Mouse (Mus musculus) kidney, embryonic 15.5 days (tissue): ENCODE data around the gene Insm1. TPM values are rescaled to one million over a fixed set of nuclear protein-coding genes. Genes with fewer than 3 reads are reported as not detected.

Experiments used
- ATAC-seq: fragments of 200-750 bp; cut with Nextera tagmentation; replicated peaks from 2 replicates; pipeline ENCODE4 v1.8.0; 2017; ENCODE audit warnings: moderate TSS enrichment; ENCODE audit not compliant: low FRiP score
- H3K27ac ChIP-seq: fragments of 300-500 bp; sonication (generic); 2 replicates; pipeline ENCODE4 v1.5.1; 2015; ENCODE audit warnings: mild to moderate bottlenecking, inconsistent platforms
- H3K27me3 ChIP-seq: fragments of 300-500 bp; sonication (generic); 2 replicates; pipeline ENCODE4 v1.6.1; 2015; ENCODE audit warnings: inconsistent platforms
- H3K36me3 ChIP-seq: fragments of 300-500 bp; sonication (generic); 2 replicates; pipeline ENCODE4 v1.6.1; 2015; ENCODE audit warnings: inconsistent platforms
- H3K4me1 ChIP-seq: fragments of 300-500 bp; sonication (generic); 2 replicates; pipeline ENCODE4 v1.6.1; 2015; ENCODE audit warnings: inconsistent platforms
- H3K4me2 ChIP-seq: fragments of 300-500 bp; sonication (generic); 2 replicates; pipeline ENCODE4 v1.6.1; 2015; ENCODE audit warnings: moderate library complexity, mild to moderate bottlenecking, inconsistent platforms
- H3K4me3 ChIP-seq: fragments of 300-500 bp; sonication (generic); replicated peaks from 2 replicates; pipeline ENCODE4 v1.5.1; 2015; ENCODE audit warnings: mild to moderate bottlenecking, inconsistent platforms
- H3K9ac ChIP-seq: fragments of 300-500 bp; sonication (generic); 2 replicates; pipeline ENCODE4 v1.6.1; 2015; ENCODE audit warnings: mild to moderate bottlenecking, inconsistent platforms
- H3K9me3 ChIP-seq: fragments of 300-500 bp; sonication (generic); replicated peaks from 2 replicates; pipeline ENCODE4 v1.6.1; 2016; ENCODE audit warnings: inconsistent platforms
- WGBS: fragments of 180-500 bp; shearing (Covaris S2); methylation state at CpG from one replicate; pipeline ENCODE4 v1.1.7; 2015; ENCODE audit warnings: mixed read lengths; 5-methylcytosine and 5-hydroxymethylcytosine counted together
- polyA plus RNA-seq: library from polyadenylated mRNA; unstranded; fragments of >200 nt; fragmentation: Nextera tagmentation; extraction: Ambion mirVana; gene quantifications from 2 replicates; pipeline ENCODE4 v1.2.1, GENCODE M21; 2015

The Insm1 gene
- polyA plus RNA-seq, 1 experiment from 2014 or later = 0.16 TPM

GRCm38 (mm10) chr2:146218161-146218691 lies 3.5 kb upstream of the Insm1 start:
- Histone ChIP-seq H3K9ac (no peak overlapping the region), H3K4me3 (peak overlapping the region; percentile 30), H3K4me1 (peaks cover 49% of the 10 kb centered on the region), H3K9me3 (no peaks in the 10 kb centered on the region), H3K36me3 (no peaks in the 10 kb centered on the region), H3K4me2 (peak overlapping the region; percentile 57), H3K27me3 (peaks cover 94% of the 10 kb centered on the region), H3K27ac (no peak overlapping the region)
- ATAC-seq = no peak
- WGBS = under 1% methylated on average over 40 of the region's 40 CpGs

DNA sequence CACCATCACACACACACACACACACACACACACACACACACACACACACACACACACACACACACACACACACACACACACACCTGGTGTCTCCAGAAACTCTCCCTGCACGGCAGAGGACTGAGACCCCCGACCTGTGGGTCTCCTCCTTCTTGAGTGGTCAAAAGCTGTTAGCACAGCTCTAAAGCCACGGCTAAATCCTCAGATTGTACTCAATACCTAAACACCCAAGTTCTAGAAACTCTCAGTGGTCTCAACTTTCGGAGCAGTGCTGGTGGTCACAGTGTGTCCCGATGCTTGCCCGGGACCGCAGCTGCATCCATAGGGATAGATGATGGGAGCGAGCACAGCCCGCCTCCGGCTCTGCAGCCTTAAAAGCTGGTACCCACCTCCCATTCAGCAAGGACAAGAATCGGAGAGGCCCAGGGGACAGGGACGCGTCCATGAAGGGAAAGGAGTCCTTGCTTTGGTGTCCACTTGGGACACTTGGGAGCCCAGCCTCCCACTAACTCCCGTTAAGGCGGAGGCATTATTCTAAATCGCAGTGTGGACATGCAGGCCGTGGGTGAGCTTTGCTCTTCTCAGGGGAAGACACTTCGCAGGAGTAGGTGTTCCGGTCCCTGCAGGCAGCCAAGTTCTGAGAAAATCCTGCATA lies 2.7 kb upstream of the Insm1 start:
- peaks cover 54% of the 10 kb centered on the region for H3K4me1 ChIP-seq
- H3K27me3 ChIP-seq = peaks cover 95% of the 10 kb centered on the region
- under 1% methylated on average over 19 of the region's 19 CpGs for WGBS
- no peaks in the 10 kb centered on the region for H3K36me3 ChIP-seq
- H3K9me3 ChIP-seq = no peaks in the 10 kb centered on the region
- ATAC-seq = no peak
- H3K27ac ChIP-seq = no peak overlapping the region
- H3K4me2 ChIP-seq = no peak overlapping the region
- no peak overlapping the region for H3K9ac ChIP-seq
- no peak overlapping the region for H3K4me3 ChIP-seq

- H3K4me3 ChIP-seq = no peak overlapping the region
- H3K4me1 ChIP-seq = peaks cover 54% of the 10 kb centered on the region
- 13% methylated on average over 11 of the region's 11 CpGs for WGBS
- ATAC-seq = no peak
- no peak overlapping the region for H3K4me2 ChIP-seq
- no peaks in the 10 kb centered on the region for H3K9me3 ChIP-seq
- H3K9ac ChIP-seq = no peak overlapping the region
- H3K36me3 ChIP-seq = no peaks in the 10 kb centered on the region
- H3K27me3 ChIP-seq = peaks cover 95% of the 10 kb centered on the region
- H3K27ac ChIP-seq = no peak overlapping the region
These were observed 1.9 kb upstream of the Insm1 start for GRCm38 (mm10) chr2:146219791-146220190.

GRCm38 (mm10) chr2:146220591-146221075 lies 1.1 kb upstream of the Insm1 start:
- Histone ChIP-seq H3K36me3 (no peaks in the 10 kb centered on the region), H3K27ac (no peak overlapping the region), H3K4me3 (peak overlapping the region; percentile 55), H3K4me1 (peaks cover 54% of the 10 kb centered on the region), H3K4me2 (peak overlapping the region; percentile 98; the same call in 1 of the 2 replicates), H3K9me3 (no peaks in the 10 kb centered on the region), H3K27me3 (peaks cover 95% of the 10 kb centered on the region), H3K9ac (no peak overlapping the region)
- WGBS = under 1% methylated on average over 24 of the region's 24 CpGs
- ATAC-seq = no peak

GRCm38 (mm10) chr2:146221929-146222278 lies 183 bp downstream of the Insm1 start:
- H3K9ac ChIP-seq = no peak overlapping the region
- peak; percentile 44 for ATAC-seq

GRCm38 (mm10) chr2:146222279-146223175 lies 806 bp downstream of the Insm1 start:
- H3K4me3 ChIP-seq = peak overlapping the region; percentile 55
- H3K27ac ChIP-seq = no peak overlapping the region
- peaks cover 49% of the 10 kb centered on the region for H3K4me1 ChIP-seq
- peak overlapping the region; percentile 31; the same call in 1 of the 2 replicates for H3K9ac ChIP-seq
- WGBS = under 1% methylated on average over 119 of the region's 133 CpGs
- H3K4me2 ChIP-seq = peak overlapping the region; percentile 98
- no peaks in the 10 kb centered on the region for H3K9me3 ChIP-seq
- no peaks in the 10 kb centered on the region for H3K36me3 ChIP-seq
- peaks cover 98% of the 10 kb centered on the region for H3K27me3 ChIP-seq
- ATAC-seq = peak; percentile 13; the same call in 1 of the 2 replicates

More at GRCm38 (mm10) chr2:146221929-146222278, 183 bp downstream of the Insm1 start:
- H3K36me3 ChIP-seq = no peaks in the 10 kb centered on the region
- H3K27ac ChIP-seq = no peak overlapping the region
- WGBS = 0% methylated on average over 32 of the region's 44 CpGs
- H3K4me3 ChIP-seq = peak overlapping the region; percentile 55
- H3K4me1 ChIP-seq = peaks cover 54% of the 10 kb centered on the region
- peak overlapping the region; percentile 98 for H3K4me2 ChIP-seq
- no peaks in the 10 kb centered on the region for H3K9me3 ChIP-seq
- peaks cover 96% of the 10 kb centered on the region for H3K27me3 ChIP-seq

DNA sequence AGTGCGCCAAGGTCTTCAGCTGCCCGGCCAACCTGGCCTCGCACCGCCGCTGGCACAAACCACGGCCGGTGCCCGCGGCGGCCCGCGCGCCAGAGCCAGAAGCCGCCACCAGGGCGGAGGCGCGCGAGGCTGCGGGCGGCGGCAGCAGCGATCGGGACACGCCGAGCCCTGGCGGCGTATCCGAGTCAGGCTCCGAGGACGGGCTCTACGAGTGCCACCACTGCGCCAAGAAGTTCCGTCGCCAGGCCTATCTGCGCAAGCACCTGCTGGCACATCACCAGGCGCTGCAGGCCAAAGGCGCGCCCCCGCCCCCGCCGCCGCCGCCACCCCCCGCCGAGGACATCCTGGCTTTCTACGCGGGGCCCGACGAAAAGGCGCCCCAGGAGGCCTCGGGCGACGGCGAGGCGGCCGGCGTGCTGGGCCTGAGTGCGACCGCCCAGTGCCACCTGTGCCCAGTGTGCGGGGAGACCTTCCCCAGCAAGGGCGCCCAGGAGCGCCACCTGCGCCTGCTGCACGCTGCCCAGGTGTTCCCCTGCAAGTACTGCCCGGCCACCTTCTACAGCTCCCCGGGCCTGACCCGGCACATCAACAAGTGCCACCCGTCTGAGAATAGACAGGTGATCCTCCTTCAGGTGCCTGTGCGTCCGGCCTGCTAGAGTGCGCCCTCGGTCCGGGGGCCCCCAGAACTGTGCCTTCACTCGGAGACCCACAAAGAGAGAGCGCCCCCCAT lies 1.6 kb downstream of the Insm1 start:
- H3K27ac ChIP-seq = no peak overlapping the region
- no peaks in the 10 kb centered on the region for H3K36me3 ChIP-seq
- H3K9me3 ChIP-seq = no peaks in the 10 kb centered on the region
- H3K4me1 ChIP-seq = peaks cover 41% of the 10 kb centered on the region
- H3K4me2 ChIP-seq = peak overlapping the region; percentile 98
- H3K4me3 ChIP-seq = peak overlapping the region; percentile 55
- no peak overlapping the region for H3K9ac ChIP-seq
- 1% methylated on average over 70 of the region's 75 CpGs for WGBS
- ATAC-seq = 0 out of 2 replicates have a peak, but pooled peaks have one; percentile 9
- H3K27me3 ChIP-seq = peaks cover 98% of the 10 kb centered on the region

GRCm38 (mm10) chr2:146224141-146224540 lies 2.4 kb downstream of the Insm1 start:
- WGBS = 9% methylated on average over 7 of the region's 7 CpGs
- H3K4me3 ChIP-seq = no peak overlapping the region
- H3K27ac ChIP-seq = no peak overlapping the region
- peaks cover 98% of the 10 kb centered on the region for H3K27me3 ChIP-seq
- no peaks in the 10 kb centered on the region for H3K9me3 ChIP-seq
- no peak for ATAC-seq
- H3K36me3 ChIP-seq = no peaks in the 10 kb centered on the region
- H3K9ac ChIP-seq = no peak overlapping the region
- H3K4me1 ChIP-seq = peaks cover 35% of the 10 kb centered on the region
- no peak overlapping the region for H3K4me2 ChIP-seq

GRCm38 (mm10) chr2:146225818-146226217 lies 4.1 kb downstream of the Insm1 start:
- Histone ChIP-seq H3K9me3 (no peaks in the 10 kb centered on the region), H3K4me2 (no peak overlapping the region), H3K4me1 (peaks cover 29% of the 10 kb centered on the region), H3K9ac (no peak overlapping the region), H3K27ac (no peak overlapping the region), H3K36me3 (no peaks in the 10 kb centered on the region), H3K4me3 (no peak overlapping the region), H3K27me3 (peaks cover 84% of the 10 kb centered on the region)
- 12% methylated on average over 6 of the region's 6 CpGs for WGBS
- no peak for ATAC-seq

DNA sequence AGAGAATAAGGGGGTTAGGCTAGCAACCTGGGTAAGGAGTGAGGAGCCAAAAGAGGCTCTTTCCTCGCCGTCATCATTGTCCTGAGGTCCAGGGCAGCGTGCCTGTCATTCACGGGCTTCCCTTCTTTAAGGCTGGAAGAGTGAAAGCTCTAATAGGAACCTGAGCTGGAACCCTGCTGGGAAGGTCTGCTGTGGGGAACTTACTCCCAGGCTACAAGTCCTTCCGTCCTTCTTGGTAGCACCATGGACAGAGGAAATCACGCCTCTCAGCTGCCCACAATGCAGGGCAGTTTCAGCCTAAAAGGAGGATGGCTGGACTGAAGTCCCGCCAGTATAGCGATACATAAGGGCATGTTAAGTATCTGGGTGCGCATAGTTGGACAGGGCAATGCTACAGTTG lies 4.8 kb downstream of the Insm1 start:
- peaks cover 77% of the 10 kb centered on the region for H3K27me3 ChIP-seq
- peak; percentile 64; the same call in 1 of the 2 replicates for ATAC-seq
- 5% methylated on average over 9 of the region's 9 CpGs for WGBS

GRCm38 (mm10) chr2:146227646-146228045 lies 5.9 kb downstream of the Insm1 start:
- peaks cover 66% of the 10 kb centered on the region for H3K27me3 ChIP-seq
- 52% methylated on average over 3 of the region's 3 CpGs for WGBS
- no peak for ATAC-seq

More for the DNA sequence above, 4.8 kb downstream of the Insm1 start:
- no peak overlapping the region for H3K27ac ChIP-seq
- H3K36me3 ChIP-seq = no peaks in the 10 kb centered on the region
- H3K4me1 ChIP-seq = peaks cover 22% of the 10 kb centered on the region
- no peak overlapping the region for H3K4me3 ChIP-seq
- H3K9ac ChIP-seq = no peak overlapping the region
- no peak overlapping the region for H3K4me2 ChIP-seq
- no peaks in the 10 kb centered on the region for H3K9me3 ChIP-seq

More at GRCm38 (mm10) chr2:146227646-146228045, 5.9 kb downstream of the Insm1 start:
- H3K27ac ChIP-seq = no peak overlapping the region
- H3K4me3 ChIP-seq = no peak overlapping the region
- no peaks in the 10 kb centered on the region for H3K9me3 ChIP-seq
- no peaks in the 10 kb centered on the region for H3K36me3 ChIP-seq
- H3K4me1 ChIP-seq = peaks cover 10% of the 10 kb centered on the region
- no peak overlapping the region for H3K9ac ChIP-seq
- no peak overlapping the region for H3K4me2 ChIP-seq
